Mouse (Mus musculus): Measurements from ENCODE around the gene Klhl41. TPM values are rescaled to one million over a fixed set of nuclear protein-coding genes. Genes with fewer than 3 reads are reported as not detected.

The Klhl41 gene
- total RNA-seq, 2 experiments from 2014 or later: 0.43 to 0.78 TPM

- no peak for DNase-seq (ENCODE audit: low spot score in 2 of 2)
Observed at GRCm38 (mm10) chr2:69681931-69682330, 12.0 kb downstream of the Klhl41 start.

- DNase-seq (ENCODE audit: low spot score in 2 of 2): no peak
Observed at GRCm38 (mm10) chr2:69683036-69683805, 13.3 kb downstream of the Klhl41 start.

- no peak for DNase-seq (ENCODE audit: low spot score in 2 of 2)
Observed at GRCm38 (mm10) chr2:69684488-69684887, 14.6 kb downstream of the Klhl41 start.

- no peak for DNase-seq (ENCODE audit: low spot score in 2 of 2)
Observed at GRCm38 (mm10) chr2:69690214-69690613, 20.3 kb downstream of the Klhl41 start.

GRCm38 (mm10) chr2:69690843-69691242, 20.9 kb downstream of the Klhl41 start:
- no peak for DNase-seq (ENCODE audit: low spot score in 2 of 2)

GRCm38 (mm10) chr2:69693501-69693900, 23.6 kb downstream of the Klhl41 start:
- no peak for DNase-seq (ENCODE audit: low spot score in 2 of 2)

GRCm38 (mm10) chr2:69700446-69700845, 30.5 kb downstream of the Klhl41 start:
- DNase-seq (ENCODE audit: low spot score in 2 of 2): no peak

GRCm38 (mm10) chr2:69712171-69712570, 42.3 kb downstream of the Klhl41 start:
- no peak for DNase-seq (ENCODE audit: low spot score in 2 of 2)

- DNase-seq (ENCODE audit: low spot score in 2 of 2): peak; percentile 81 to 93
Observed at GRCm38 (mm10) chr2:69712981-69713625, 43.2 kb downstream of the Klhl41 start, which contains the start of gene Fastkd1. Gene Fastkd1, minus strand, starts transcription at chr2:69713516.

GRCm38 (mm10) chr2:69713626-69714014, 43.7 kb downstream of the Klhl41 start:
- no peak for DNase-seq (ENCODE audit: low spot score in 2 of 2)

- no peak for DNase-seq (ENCODE audit: low spot score in 2 of 2)
Observed at GRCm38 (mm10) chr2:69714126-69714525, 44.2 kb downstream of the Klhl41 start.

- no peak for DNase-seq (ENCODE audit: low spot score in 2 of 2)
Observed at GRCm38 (mm10) chr2:69716483-69716882, 46.6 kb downstream of the Klhl41 start.

- no peak for DNase-seq (ENCODE audit: low spot score in 2 of 2)
Observed at GRCm38 (mm10) chr2:69719121-69719520, 49.2 kb downstream of the Klhl41 start.

- no peak for DNase-seq (ENCODE audit: low spot score in 2 of 2)
Observed at GRCm38 (mm10) chr2:69722273-69722649, 52.3 kb downstream of the Klhl41 start, which contains the start of gene Ppig. Gene Ppig, plus strand, starts transcription at chr2:69722545.

GRCm38 (mm10) chr2:69722650-69723518, 53.0 kb downstream of the Klhl41 start:
- peak; percentile 94 to 96 for DNase-seq (ENCODE audit: low spot score in 2 of 2)

- no peak for DNase-seq (ENCODE audit: low spot score in 2 of 2)
Observed at GRCm38 (mm10) chr2:69723519-69723825, 53.6 kb downstream of the Klhl41 start.

Other genes with a start within 250 kb of the Klhl41 start
- gene Lrp2, start 84.1 kb upstream of the Klhl41 start, total RNA-seq (2021): 1 to 10 TPM in 1 of 2 experiments, under 1 TPM in 1; 0.67 to 1.2 TPM
- 10 to 100 TPM; 23.7 to 29.8 TPM for gene Bbs5, start 22.9 kb upstream of the Klhl41 start, total RNA-seq (2021)
- gene Fastkd1, start 43.4 kb downstream of the Klhl41 start, total RNA-seq (2021): 10 to 100 TPM; 19.3 to 20.0 TPM
- 10 to 100 TPM; 60.3 to 67.0 TPM for gene Ppig, start 52.4 kb downstream of the Klhl41 start, total RNA-seq (2021)
- 1 to 10 TPM; 2.7 to 2.8 TPM for gene Ccdc173, start 119.5 kb downstream of the Klhl41 start, total RNA-seq (2021)
- 10 to 100 TPM; 19.0 to 21.7 TPM for gene Phospho2, start 119.5 kb downstream of the Klhl41 start, total RNA-seq (2021)
- gene Klhl23, start 151.8 kb downstream of the Klhl41 start, total RNA-seq (2021): 10 to 100 TPM; 60.8 to 63.5 TPM
- 100 to 1,000 TPM; 129 to 149 TPM for gene Ssb, start 191.4 kb downstream of the Klhl41 start, total RNA-seq (2021)
- 10 to 100 TPM; 13.4 to 16.6 TPM for gene Mettl5, start 215.5 kb downstream of the Klhl41 start, total RNA-seq (2021)
- gene Ubr3, start 227.1 kb downstream of the Klhl41 start, total RNA-seq (2021): 100 to 1,000 TPM; 132 to 136 TPM